In genomic region chr3:27086221-27086620, GRCm38 (mm10) we compare ENCODE assay signal across 23 mouse cellular contexts.
DNase-seq lines count a peak whose midpoint lies in the region; ATAC-seq lines count a peak whose summit lies in the region.
"Had no signal": no experiment of that assay in that cellular context is flagged by ENCODE, and none has a peak within 500 bp of the region (broad histone marks: within the 10 kb centered on the region; RNA-seq: fewer than 3 reads in every experiment).

No protein-coding gene starts in this region.

- no peak for ATAC-seq in neural tube, embryonic 15.5 days (ENCODE audit: low FRiP score)
- ATAC-seq: forebrain, embryonic 14.5 days; forebrain, postnatal 0 days had no signal

- H3K9me3 ChIP-seq in neural tube, embryonic 15.5 days (replicated peaks): no peaks in the 10 kb centered on the region
- H3K9me3 ChIP-seq: embryonic facial prominence, embryonic 13.5 days; embryonic facial prominence, embryonic 15.5 days; forebrain, embryonic 12.5 days had no signal

- H3K4me1 ChIP-seq in neural tube, embryonic 15.5 days: no peaks in the 10 kb centered on the region
- H3K4me1 ChIP-seq: embryonic facial prominence, embryonic 13.5 days; embryonic facial prominence, embryonic 15.5 days; forebrain, embryonic 10.5 days; forebrain, embryonic 12.5 days had no signal

- no peak overlapping the region for H3K9ac ChIP-seq in neural tube, embryonic 15.5 days (replicated peaks)
- H3K9ac ChIP-seq: embryonic facial prominence, embryonic 13.5 days; embryonic facial prominence, embryonic 15.5 days; forebrain, embryonic 12.5 days; forebrain, postnatal 0 days had no signal

- H3K27ac ChIP-seq in neural tube, embryonic 15.5 days (replicated peaks): no peak overlapping the region
- H3K27ac ChIP-seq: embryonic facial prominence, embryonic 13.5 days; embryonic facial prominence, embryonic 15.5 days; forebrain, embryonic 10.5 days; forebrain, embryonic 12.5 days had no signal

- H3K4me3 ChIP-seq in neural tube, embryonic 15.5 days (replicated peaks): no peak overlapping the region
- H3K4me3 ChIP-seq: embryonic facial prominence, embryonic 13.5 days; embryonic facial prominence, embryonic 15.5 days; erythroblast, embryonic 14.5 days; forebrain, embryonic 10.5 days; forebrain, embryonic 12.5 days had no signal

- H3K36me3 ChIP-seq in neural tube, embryonic 15.5 days: peaks cover 3% of the 10 kb centered on the region; the same call in 1 of the 2 replicates

- DNase-seq in neural tube, embryonic 10.5 days (ENCODE audit: extremely low spot score, low spot score): peak; percentile 5
- DNase-seq in ES-CJ7 (ENCODE audit: low read depth, low spot score) (peak; percentile 44), ZHBTc4 (ENCODE audit: low read depth, low spot score) (peak; percentile 21)
- DNase-seq in frontal cortex, postnatal 25 days (ENCODE audit: low spot score in 2 of 2): no peak
- no peak for DNase-seq in gastrocnemius, adult 8-10 months (ENCODE audit: low spot score in 2 of 2)
- DNase-seq: adrenal gland, adult 2 months; adrenal gland, postnatal 10 days; adrenal gland, postnatal 25 days; cerebellum, adult 11 months; cerebellum, adult 18-20 months; cerebellum, adult 8-10 months; cerebellum, adult 9-11 months; cerebellum, postnatal 14 days; cerebellum, postnatal 36 days; embryo, embryonic 11 days; forebrain, postnatal 0 days had no signal

- H3K27me3 ChIP-seq in neural tube, embryonic 15.5 days (replicated peaks): no peaks in the 10 kb centered on the region
- H3K27me3 ChIP-seq: embryonic facial prominence, embryonic 13.5 days; embryonic facial prominence, embryonic 15.5 days; forebrain, embryonic 12.5 days had no signal

- no peak overlapping the region for H3K4me2 ChIP-seq in neural tube, embryonic 15.5 days
- H3K4me2 ChIP-seq: embryonic facial prominence, embryonic 13.5 days; embryonic facial prominence, embryonic 15.5 days; forebrain, embryonic 12.5 days had no signal

- 95% methylated on average over 6 of the region's 6 CpGs for WGBS in neural tube, embryonic 15.5 days

Comparison
In these comparisons a context has a peak if more than half of its experiments do, and no peak if none do; other contexts are left out.
1. DNase-seq: peak in neural tube, embryonic 10.5 days (single experiment), ES-CJ7 (single experiment) and ZHBTc4 (single experiment); none in frontal cortex, postnatal 25 days (0 of 2) and gastrocnemius, adult 8-10 months (0 of 2).